Mouse (Mus musculus) embryonic facial prominence, embryonic 10.5 days (tissue): Measurements from ENCODE around the gene Rbp3. TPM values are rescaled to one million over a fixed set of nuclear protein-coding genes. Genes with fewer than 3 reads are reported as not detected.

Experiments used
- DNase-seq: peaks from one replicate; pipeline ENCODE4 v3.0.0-alpha.2; 2017; ENCODE audit warnings: low spot score
- H3K27ac ChIP-seq: fragments of 300-500 bp; sonication (generic); replicated peaks from 2 replicates; pipeline ENCODE4 v1.5.1; 2016; ENCODE audit warnings: mild to moderate bottlenecking
- H3K27me3 ChIP-seq: fragments of 300-500 bp; sonication (generic); replicated peaks from 2 replicates; pipeline ENCODE4 v1.6.1; 2016; ENCODE audit warnings: low read depth, mild to moderate bottlenecking; ENCODE audit not compliant: poor library complexity, severe bottlenecking
- H3K36me3 ChIP-seq: fragments of 300-500 bp; sonication (generic); replicated peaks from 2 replicates; pipeline ENCODE4 v1.6.1; 2016; ENCODE audit warnings: mild to moderate bottlenecking, moderate library complexity
- H3K4me1 ChIP-seq: fragments of 300-500 bp; sonication (generic); 2 replicates; pipeline ENCODE4 v1.6.1; 2016
- H3K4me3 ChIP-seq: fragments of 300-500 bp; sonication (generic); 2 replicates; pipeline ENCODE4 v1.5.1; 2016; ENCODE audit warnings: mild to moderate bottlenecking, moderate library complexity
- H3K9me3 ChIP-seq: fragments of 300-500 bp; sonication (generic); 2 replicates; pipeline ENCODE4 v1.6.1; 2016; ENCODE audit warnings: mild to moderate bottlenecking
- WGBS: fragments of 180-500 bp; shearing (Covaris S2); methylation state at CpG from one replicate; pipeline ENCODE4 v1.1.7; 2016; 5-methylcytosine and 5-hydroxymethylcytosine counted together
- polyA plus RNA-seq: library from polyadenylated mRNA; unstranded; fragments of >200 nt; fragmentation: Nextera tagmentation; extraction: Ambion mirVana; gene quantifications from 2 replicates; pipeline ENCODE4 v1.2.1, GENCODE M21; 2016

Gene Rbp3
- polyA plus RNA-seq, 1 experiment from 2014 or later, result 0.05 TPM

DNA sequence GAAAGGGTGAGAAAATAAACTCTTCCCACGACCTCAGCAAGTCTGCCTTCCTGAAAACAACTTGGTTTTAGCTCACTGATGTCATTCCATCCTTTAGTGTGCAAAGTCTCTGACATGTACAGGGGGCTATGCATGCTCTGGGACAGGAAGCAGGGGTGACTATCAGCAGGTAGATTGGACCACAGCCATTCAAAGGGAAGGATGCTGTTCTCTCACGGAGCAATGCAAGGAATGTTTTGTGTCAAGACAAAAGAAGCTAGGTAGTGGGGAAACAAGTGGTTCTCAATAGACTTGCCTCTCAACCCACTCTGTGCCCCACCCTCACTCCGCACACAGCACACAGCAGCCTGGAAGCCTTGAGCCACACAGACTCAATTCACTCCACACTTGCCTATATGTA is 35.4 kb downstream of the Rbp3 start:
- Histone ChIP-seq H3K27ac (no peak overlapping the region), H3K27me3 (0 out of 2 replicates have a peak, but pooled peaks cover 8% of the 10 kb centered on the region), H3K4me3 (no peak overlapping the region), H3K9me3 (no peaks in the 10 kb centered on the region), H3K36me3 (no peaks in the 10 kb centered on the region), H3K4me1 (no peaks in the 10 kb centered on the region)
- WGBS, result 52% methylated on average over 3 of the region's 3 CpGs
- DNase-seq, result no peak

DNA sequence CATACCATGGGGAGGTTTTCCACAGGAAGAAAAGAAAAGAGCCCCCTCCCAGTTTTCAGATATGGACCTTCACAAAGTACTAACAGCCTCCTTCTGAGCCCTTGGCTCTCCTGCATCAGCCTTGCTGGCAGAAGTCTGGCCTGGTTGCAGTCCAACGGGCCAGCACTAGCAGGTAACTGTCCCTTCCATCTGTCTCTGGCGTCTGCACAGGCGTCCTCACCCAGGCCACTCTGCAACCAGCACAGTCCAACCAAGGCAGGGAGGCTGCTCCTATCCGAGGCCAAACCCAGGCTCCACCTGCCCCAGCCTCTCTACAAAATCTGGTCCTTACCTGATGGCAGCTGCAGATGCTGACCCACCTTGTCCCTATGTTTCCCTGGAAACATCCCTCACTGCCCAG is 38.2 kb downstream of the Rbp3 start:
- H3K9me3 ChIP-seq, result no peaks in the 10 kb centered on the region

GRCm38 (mm10) chr14:33993051-33993450 is 39.2 kb downstream of the Rbp3 start:
- H3K36me3 ChIP-seq, result no peaks in the 10 kb centered on the region
- WGBS, result 91% methylated on average over 9 of the region's 9 CpGs
- H3K27me3 ChIP-seq, result 0 out of 2 replicates have a peak, but pooled peaks cover 8% of the 10 kb centered on the region

More for the DNA sequence above, 38.2 kb downstream of the Rbp3 start:
- H3K27me3 ChIP-seq, result 0 out of 2 replicates have a peak, but pooled peaks cover 8% of the 10 kb centered on the region
- 0 out of 2 replicates have a peak, but pooled peaks cover 2% of the 10 kb centered on the region for H3K4me1 ChIP-seq
- DNase-seq, result no peak
- H3K27ac ChIP-seq, result no peak overlapping the region
- no peak overlapping the region for H3K4me3 ChIP-seq
- H3K36me3 ChIP-seq, result no peaks in the 10 kb centered on the region
- WGBS, result 87% methylated on average over 4 of the region's 4 CpGs

GRCm38 (mm10) chr14:33993521-33994289 is 39.9 kb downstream of the Rbp3 start:
- Histone ChIP-seq H3K36me3 (no peaks in the 10 kb centered on the region), H3K27ac (no peak overlapping the region), H3K27me3 (0 out of 2 replicates have a peak, but pooled peaks cover 8% of the 10 kb centered on the region), H3K4me3 (no peak overlapping the region), H3K9me3 (no peaks in the 10 kb centered on the region), H3K4me1 (0 out of 2 replicates have a peak, but pooled peaks cover 9% of the 10 kb centered on the region)
- WGBS, result 88% methylated on average over 6 of the region's 6 CpGs
- DNase-seq, result no peak

More at GRCm38 (mm10) chr14:33993051-33993450, 39.2 kb downstream of the Rbp3 start:
- no peak overlapping the region for H3K4me3 ChIP-seq
- H3K4me1 ChIP-seq, result 0 out of 2 replicates have a peak, but pooled peaks cover 9% of the 10 kb centered on the region
- H3K27ac ChIP-seq, result no peak overlapping the region
- no peaks in the 10 kb centered on the region for H3K9me3 ChIP-seq
- DNase-seq, result no peak

GRCm38 (mm10) chr14:33997427-33997826 is 43.6 kb downstream of the Rbp3 start:
- H3K27ac ChIP-seq, result no peak overlapping the region
- no peaks in the 10 kb centered on the region for H3K36me3 ChIP-seq
- 0 out of 2 replicates have a peak, but pooled peaks cover 9% of the 10 kb centered on the region for H3K4me1 ChIP-seq
- no peak for DNase-seq
- no peaks in the 10 kb centered on the region for H3K9me3 ChIP-seq
- H3K4me3 ChIP-seq, result no peak overlapping the region
- H3K27me3 ChIP-seq, result no peaks in the 10 kb centered on the region
- WGBS, result 55% methylated on average over 6 of the region's 6 CpGs

- no peak for DNase-seq
- H3K27ac ChIP-seq, result no peak overlapping the region
- H3K9me3 ChIP-seq, result no peaks in the 10 kb centered on the region
- H3K36me3 ChIP-seq, result no peaks in the 10 kb centered on the region
- no peak overlapping the region for H3K4me3 ChIP-seq
- H3K27me3 ChIP-seq, result no peaks in the 10 kb centered on the region
- 0 out of 2 replicates have a peak, but pooled peaks cover 9% of the 10 kb centered on the region for H3K4me1 ChIP-seq
These were observed 46.3 kb downstream of the Rbp3 start for GRCm38 (mm10) chr14:34000076-34000475.

DNA sequence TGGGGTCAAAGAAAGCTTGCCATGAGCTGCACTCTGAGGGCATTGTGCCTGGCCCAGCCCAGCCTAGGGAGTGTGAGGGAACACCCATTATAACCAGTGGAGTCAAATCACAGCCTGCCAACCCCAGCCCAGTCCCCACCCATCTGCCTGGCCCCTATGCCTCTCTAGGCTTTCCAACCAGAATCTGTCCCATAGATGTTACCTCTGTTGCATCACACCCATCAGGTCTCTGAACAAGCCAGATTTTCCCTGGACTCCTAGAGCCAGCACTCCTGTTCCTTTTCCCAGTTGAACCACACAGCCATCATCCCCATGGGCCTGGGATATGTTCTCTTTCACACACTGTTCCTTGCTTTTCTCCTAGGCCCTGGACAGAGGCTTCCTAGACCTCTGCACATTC is 47.6 kb downstream of the Rbp3 start:
- Histone ChIP-seq H3K27ac (no peak overlapping the region), H3K4me3 (no peak overlapping the region), H3K36me3 (no peaks in the 10 kb centered on the region), H3K4me1 (0 out of 2 replicates have a peak, but pooled peaks cover 9% of the 10 kb centered on the region), H3K9me3 (no peaks in the 10 kb centered on the region), H3K27me3 (no peaks in the 10 kb centered on the region)
- no peak for DNase-seq

DNA sequence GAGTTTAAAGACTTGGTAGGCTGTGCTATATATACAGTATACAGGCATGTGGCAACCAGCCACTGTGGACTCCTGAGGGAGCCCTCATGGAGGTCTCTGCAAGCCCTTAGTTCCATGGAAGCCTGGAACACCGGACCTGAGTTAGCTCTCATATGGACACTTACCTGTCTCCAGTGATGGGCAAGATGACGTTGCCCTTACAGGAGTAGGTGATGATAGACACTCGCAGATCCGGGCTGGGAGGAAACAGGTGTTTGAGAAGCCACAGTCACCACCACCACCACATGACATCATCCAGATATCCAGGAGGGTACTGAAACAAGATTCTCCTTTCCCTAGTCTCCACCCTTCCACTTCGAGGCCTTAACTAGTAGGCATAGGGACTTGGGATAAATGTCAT is 48.6 kb downstream of the Rbp3 start:
- no peak overlapping the region for H3K4me3 ChIP-seq
- H3K4me1 ChIP-seq, result 0 out of 2 replicates have a peak, but pooled peaks cover 3% of the 10 kb centered on the region
- no peaks in the 10 kb centered on the region for H3K36me3 ChIP-seq
- WGBS, result 92% methylated on average over 5 of the region's 5 CpGs
- no peak for DNase-seq
- H3K27me3 ChIP-seq, result no peaks in the 10 kb centered on the region
- H3K9me3 ChIP-seq, result no peaks in the 10 kb centered on the region
- H3K27ac ChIP-seq, result no peak overlapping the region

Other genes starting within 250 kb of the Rbp3 start
- gene Gdf10, start 30.4 kb upstream of the Rbp3 start, polyA plus RNA-seq, result 0.83 and 0.92 TPM in 2 replicates
- gene Gdf2, start 13.0 kb upstream of the Rbp3 start, polyA plus RNA-seq, result not detected in 2 replicates
- gene Zfp488, start 24.8 kb downstream of the Rbp3 start, polyA plus RNA-seq, result 0.20 and 0.40 TPM in 2 replicates
- not detected in 2 replicates for gene Gm30083, start 61.2 kb downstream of the Rbp3 start, polyA plus RNA-seq
- not detected in 2 replicates for gene Gm5460, start 62.8 kb downstream of the Rbp3 start, polyA plus RNA-seq
- not detected in 2 replicates for gene Antxrl, start 98.7 kb downstream of the Rbp3 start, polyA plus RNA-seq
- 2.5 and 3.6 TPM in 2 replicates for gene Anxa8, start 132.0 kb downstream of the Rbp3 start, polyA plus RNA-seq
- gene A630023A22Rik, start 148.8 kb downstream of the Rbp3 start, polyA plus RNA-seq, result not detected in 2 replicates
- not detected in 2 replicates for gene Npy4r, start 198.5 kb downstream of the Rbp3 start, polyA plus RNA-seq
- gene Gprin2, start 247.7 kb downstream of the Rbp3 start, polyA plus RNA-seq, result 0.18 and 1.0 TPM in 2 replicates